Mouse (Mus musculus) olfactory bulb, adult 2 months (tissue): ENCODE results near the gene App. TPM values are rescaled to one million over a fixed set of nuclear protein-coding genes. Genes with fewer than 3 reads are reported as not detected.

Source experiments
- H3K27ac ChIP-seq: fragments of 200-500 bp; 2 replicates; pipeline ENCODE4 v1.5.1; 2012; ENCODE audit warnings: low read depth, low read length; ENCODE audit not compliant: insufficient read depth
- H3K4me1 ChIP-seq: fragments of 200-500 bp; 2 replicates; pipeline ENCODE4 v1.6.1; 2012; ENCODE audit warnings: low read length; ENCODE audit not compliant: control insufficient read depth, insufficient read depth
- H3K4me3 ChIP-seq: fragments of 200-500 bp; 2 replicates; pipeline ENCODE4 v1.5.1; 2012; ENCODE audit warnings: mild to moderate bottlenecking, low read depth, low read length, moderate library complexity; ENCODE audit not compliant: insufficient read depth
- CTCF ChIP-seq: fragments of 200-500 bp; IDR thresholded peaks from 2 replicates; pipeline ENCODE4 v1.5.1; 2012; ENCODE audit warnings: low read depth, mild to moderate bottlenecking, low read length, moderate library complexity; ENCODE audit not compliant: insufficient read depth
- POLR2A ChIP-seq: fragments of 200-500 bp; IDR thresholded peaks from 2 replicates; pipeline ENCODE4 v1.6.1; 2012; ENCODE audit warnings: mild to moderate bottlenecking, low read depth, low read length, moderate library complexity; ENCODE audit not compliant: insufficient read depth
- WGBS: fragments of 180-500 bp; shearing (Covaris S2); methylation state at CpG from one replicate; pipeline ENCODE4 v1.1.7; 2018; 5-methylcytosine and 5-hydroxymethylcytosine counted together
- polyA plus RNA-seq: library from polyadenylated mRNA; stranded (reverse); fragments of >200 nt; gene quantifications from 2 replicates; pipeline ENCODE4 v1.2.4, GENCODE M21; 2012; ENCODE audit warnings: low replicate concordance; ENCODE audit not compliant: missing spikeins, insufficient read depth, insufficient read length

App gene
- 241 and 247 TPM in 2 replicates for polyA plus RNA-seq

GRCm38 (mm10) chr16:85173373-85174081 lies at the start of gene App:
App (minus strand) TSS chr16:85173766.
- Histone ChIP-seq H3K4me1 (peaks cover 11% of the 10 kb centered on the region), H3K27ac (peak within 1 kb of the TSS; percentile 96), H3K4me3 (peak within 1 kb of the TSS; percentile 62)
- TF ChIP-seq CTCF (peak; percentile 94), POLR2A (peak; percentile 95)
- WGBS = under 1% methylated on average over 78 of the region's 78 CpGs

GRCm38 (mm10) chr16:85215846-85216245 lies 42.3 kb upstream of the App start:
- 0 out of 2 replicates have a peak, but pooled peaks cover 5% of the 10 kb centered on the region for H3K4me1 ChIP-seq
- WGBS = 49% methylated on average over 9 of the region's 9 CpGs
- no peak overlapping the region for H3K4me3 ChIP-seq
- no peak overlapping the region for H3K27ac ChIP-seq
- TF ChIP-seq CTCF (no peak), POLR2A (no peak)

GRCm38 (mm10) chr16:85215173-85215572 lies 41.6 kb upstream of the App start:
- TF ChIP-seq CTCF (no peak), POLR2A (no peak)
- 85% methylated on average over 9 of the region's 9 CpGs for WGBS
- Histone ChIP-seq H3K4me1 (0 out of 2 replicates have a peak, but pooled peaks cover 5% of the 10 kb centered on the region), H3K27ac (no peak overlapping the region), H3K4me3 (no peak overlapping the region)

- H3K4me3 ChIP-seq = no peak overlapping the region
- no peaks in the 10 kb centered on the region for H3K4me1 ChIP-seq
- no peak overlapping the region for H3K27ac ChIP-seq
- no peak for TF ChIP-seq POLR2A
- no peak for TF ChIP-seq CTCF
- 77% methylated on average over 6 of the region's 6 CpGs for WGBS
These were observed 22.1 kb upstream of the App start for GRCm38 (mm10) chr16:85195622-85196021.

GRCm38 (mm10) chr16:85195167-85195566 lies 21.6 kb upstream of the App start:
- Histone ChIP-seq H3K4me1 (no peaks in the 10 kb centered on the region), H3K4me3 (no peak overlapping the region), H3K27ac (no peak overlapping the region)
- WGBS = 92% methylated on average over 6 of the region's 6 CpGs
- TF ChIP-seq CTCF (no peak), POLR2A (no peak)

- H3K4me3 ChIP-seq = no peak overlapping the region
- TF ChIP-seq POLR2A (no peak), CTCF (no peak)
- WGBS = 77% methylated on average over 3 of the region's 3 CpGs
- no peak overlapping the region for H3K27ac ChIP-seq
- H3K4me1 ChIP-seq = no peaks in the 10 kb centered on the region
These were observed 7.9 kb upstream of the App start for GRCm38 (mm10) chr16:85181502-85181901.

GRCm38 (mm10) chr16:85180710-85181109 lies 7.1 kb upstream of the App start:
- Histone ChIP-seq H3K27ac (no peak overlapping the region), H3K4me1 (no peaks in the 10 kb centered on the region), H3K4me3 (no peak overlapping the region)
- TF ChIP-seq CTCF (no peak), POLR2A (no peak)
- 88% methylated on average over 3 of the region's 3 CpGs for WGBS

GRCm38 (mm10) chr16:85176666-85177065 lies 3.1 kb upstream of the App start:
- Histone ChIP-seq H3K4me3 (no peak overlapping the region), H3K4me1 (no peaks in the 10 kb centered on the region), H3K27ac (no peak overlapping the region)
- WGBS = 56% methylated on average over 3 of the region's 3 CpGs
- no peak for TF ChIP-seq CTCF
- TF ChIP-seq POLR2A = no peak

GRCm38 (mm10) chr16:85172571-85173372 lies 794 bp downstream of the App start:
- Histone ChIP-seq H3K4me3 (peak overlapping the region; percentile 62), H3K27ac (peak overlapping the region; percentile 96), H3K4me1 (peaks cover 12% of the 10 kb centered on the region)
- no peak for TF ChIP-seq POLR2A
- under 1% methylated on average over 67 of the region's 68 CpGs for WGBS
